Mouse (Mus musculus): ENCODE data around the gene Aurkaip1.

Aurkaip1 gene

GRCm38 (mm10) chr4:155829866-155830265 is 1.2 kb upstream of the Aurkaip1 start:
- no peak for DNase-seq (ENCODE audit: low spot score)

GRCm38 (mm10) chr4:155830596-155830995 is 476 bp upstream of the Aurkaip1 start:
- DNase-seq (ENCODE audit: low spot score), result no peak

GRCm38 (mm10) chr4:155831831-155832230 is 759 bp downstream of the Aurkaip1 start:
- no peak for DNase-seq (ENCODE audit: low spot score)

- DNase-seq (ENCODE audit: low spot score), result no peak
Observed at GRCm38 (mm10) chr4:155832321-155832720, 1.2 kb downstream of the Aurkaip1 start.

GRCm38 (mm10) chr4:155833234-155833633 is 2.2 kb downstream of the Aurkaip1 start:
- DNase-seq (ENCODE audit: low spot score), result no peak

GRCm38 (mm10) chr4:155833836-155834235 is 2.8 kb downstream of the Aurkaip1 start:
- peak; percentile 57 for DNase-seq (ENCODE audit: low spot score)

- no peak for DNase-seq (ENCODE audit: low spot score)
Observed at GRCm38 (mm10) chr4:155837404-155838010, 6.4 kb downstream of the Aurkaip1 start.

- DNase-seq (ENCODE audit: low spot score), result no peak
Observed at GRCm38 (mm10) chr4:155838187-155839153, 7.4 kb downstream of the Aurkaip1 start.

GRCm38 (mm10) chr4:155839483-155839910 is 8.4 kb downstream of the Aurkaip1 start, which contains the start of gene Mxra8:
Gene Mxra8, plus strand, starts transcription at chr4:155839680.
- DNase-seq (ENCODE audit: low spot score), result no peak

- no peak for DNase-seq (ENCODE audit: low spot score)
Observed at GRCm38 (mm10) chr4:155840076-155841002, 9.3 kb downstream of the Aurkaip1 start.

GRCm38 (mm10) chr4:155841003-155841454 is 10.0 kb downstream of the Aurkaip1 start:
- no peak for DNase-seq (ENCODE audit: low spot score)

- DNase-seq (ENCODE audit: low spot score), result no peak
Observed at GRCm38 (mm10) chr4:155841651-155842270, 10.7 kb downstream of the Aurkaip1 start.

GRCm38 (mm10) chr4:155843231-155843630 is 12.2 kb downstream of the Aurkaip1 start:
- no peak for DNase-seq (ENCODE audit: low spot score)

GRCm38 (mm10) chr4:155846871-155847578 is 16.0 kb downstream of the Aurkaip1 start, which contains the start of gene Dvl1:
Gene Dvl1, plus strand, starts transcription at chr4:155847402.
- peak; percentile 51 for DNase-seq (ENCODE audit: low spot score)

- no peak for DNase-seq (ENCODE audit: low spot score)
Observed at GRCm38 (mm10) chr4:155847591-155848352, 16.7 kb downstream of the Aurkaip1 start.

GRCm38 (mm10) chr4:155848434-155849095 is 17.5 kb downstream of the Aurkaip1 start:
- DNase-seq (ENCODE audit: low spot score), result no peak

- no peak for DNase-seq (ENCODE audit: low spot score)
Observed at GRCm38 (mm10) chr4:155849391-155849790, 18.3 kb downstream of the Aurkaip1 start.

GRCm38 (mm10) chr4:155849792-155850451 is 18.9 kb downstream of the Aurkaip1 start:
- no peak for DNase-seq (ENCODE audit: low spot score)

- no peak for DNase-seq (ENCODE audit: low spot score)
Observed at GRCm38 (mm10) chr4:155851368-155851767, 20.3 kb downstream of the Aurkaip1 start.

All from layer of hippocampus, adult 9-10 months (tissue).